Mouse (Mus musculus): ENCODE results near the gene Yars2.

Yars2 gene

DNA sequence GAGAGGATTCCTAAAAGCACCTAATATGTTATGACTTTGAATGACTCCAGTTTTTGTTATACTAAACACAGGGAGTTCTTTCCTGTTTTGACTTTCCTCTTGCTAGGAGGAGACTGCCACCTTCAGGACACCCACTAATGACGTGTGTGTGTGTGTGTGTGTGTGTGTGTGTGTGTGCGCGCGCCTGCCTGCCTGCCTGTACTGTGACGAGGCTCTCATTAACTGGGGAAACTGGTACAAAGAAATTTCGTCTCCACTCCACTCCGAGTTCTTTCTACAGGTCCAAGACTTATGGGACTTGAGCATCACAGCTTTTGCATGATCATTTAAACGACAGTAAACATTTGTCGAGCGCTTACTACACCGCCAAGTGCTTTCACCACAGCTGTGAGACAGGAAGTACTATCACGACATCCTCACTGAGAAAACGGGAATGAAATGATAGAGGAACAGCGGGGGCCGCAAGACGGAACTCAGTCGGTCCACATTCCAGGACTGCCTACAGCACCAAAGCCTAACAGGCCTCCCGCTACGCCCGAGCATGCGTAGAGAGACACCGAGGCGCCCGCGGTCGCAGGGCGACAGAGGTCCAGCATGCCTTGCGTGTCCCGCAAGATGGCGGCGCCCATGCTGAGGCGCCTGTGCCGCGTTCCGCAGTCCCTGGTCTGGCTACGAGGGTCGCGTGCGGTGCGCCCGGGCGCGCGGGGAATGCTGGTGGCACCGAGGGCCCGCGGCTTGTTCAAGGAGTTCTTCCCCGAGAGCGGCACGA, at the start of gene Yars2:
Gene Yars2, plus strand, starts transcription at position 597 of the 769 bp plus-strand sequence.
- in situ Hi-C loops (cut with MboI; ENCODE audit: unreplicated experiment in 2 of 2) = loop anchor here (5.0 to 25.0 kb wide), 7 partner anchors 52 to 985 kb away; partner anchors contain the start of genes Dnm1l (in 1 of the 2) and Tmem191c (in 1 of the 2)

DNA sequence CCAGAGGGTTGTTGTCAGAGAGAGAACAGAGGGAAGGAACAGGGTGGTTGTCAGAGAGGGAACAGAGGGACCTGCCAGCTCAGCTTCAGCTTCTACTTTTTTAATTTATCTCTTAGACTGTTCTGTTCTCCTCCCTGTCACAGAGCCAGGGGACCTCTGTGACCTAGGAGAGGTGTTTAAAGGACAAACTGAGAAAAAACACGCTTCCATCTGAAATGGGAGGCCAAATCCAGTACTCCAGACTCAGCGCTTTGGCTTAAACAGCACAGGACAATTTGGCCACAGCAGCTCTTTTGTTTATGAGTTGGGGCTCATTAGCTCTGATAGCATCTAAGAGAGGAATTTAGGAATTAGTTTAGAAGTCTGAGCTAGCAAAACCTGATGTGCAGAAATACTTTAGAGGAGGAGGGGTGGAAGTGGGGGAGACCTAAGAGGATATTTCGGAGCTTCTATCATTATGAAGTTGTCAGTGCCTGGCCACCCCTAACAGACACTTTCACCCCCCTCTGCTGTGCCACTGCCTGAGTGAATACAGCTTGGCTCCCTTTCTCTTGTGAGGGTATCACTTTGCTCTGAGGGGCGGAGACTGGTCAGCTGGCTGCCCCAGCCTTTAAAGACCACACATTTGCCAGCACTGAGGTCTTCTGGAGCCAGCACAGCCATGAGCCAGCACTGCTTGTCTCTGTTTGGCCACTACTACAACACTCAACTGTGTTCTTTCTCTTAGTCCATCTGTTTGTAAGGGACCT, 49.3 kb upstream of the Yars2 start:
- in situ Hi-C loops (cut with MboI; ENCODE audit: unreplicated experiment in 2 of 2) = no loop called here

- in situ Hi-C loops (cut with MboI; ENCODE audit: unreplicated experiment in 2 of 2) = no loop called here
Measured at GRCm38 (mm10) chr16:16255217-16255616, 47.5 kb upstream of the Yars2 start.

DNA sequence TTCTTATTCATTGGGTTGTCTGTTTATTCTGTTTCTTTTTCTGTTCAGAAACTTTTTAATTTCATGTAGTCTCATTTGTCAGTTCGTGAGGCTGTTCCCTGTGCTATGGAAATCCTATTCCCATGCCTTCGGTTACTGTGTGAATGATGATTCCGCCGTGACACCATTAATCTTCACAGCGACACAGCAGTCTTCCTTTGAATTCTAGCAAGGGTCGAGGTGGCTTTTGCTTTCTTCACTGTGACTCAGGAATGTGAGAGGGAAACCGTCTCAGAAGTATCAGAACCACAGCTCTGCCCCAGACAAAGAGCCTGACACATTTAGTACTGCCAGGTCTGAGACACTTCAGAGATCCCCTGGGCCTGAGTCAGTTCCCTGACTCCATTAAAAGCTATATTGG, 46.9 kb upstream of the Yars2 start:
- in situ Hi-C loops (cut with MboI; ENCODE audit: unreplicated experiment in 2 of 2) = no loop called here

DNA sequence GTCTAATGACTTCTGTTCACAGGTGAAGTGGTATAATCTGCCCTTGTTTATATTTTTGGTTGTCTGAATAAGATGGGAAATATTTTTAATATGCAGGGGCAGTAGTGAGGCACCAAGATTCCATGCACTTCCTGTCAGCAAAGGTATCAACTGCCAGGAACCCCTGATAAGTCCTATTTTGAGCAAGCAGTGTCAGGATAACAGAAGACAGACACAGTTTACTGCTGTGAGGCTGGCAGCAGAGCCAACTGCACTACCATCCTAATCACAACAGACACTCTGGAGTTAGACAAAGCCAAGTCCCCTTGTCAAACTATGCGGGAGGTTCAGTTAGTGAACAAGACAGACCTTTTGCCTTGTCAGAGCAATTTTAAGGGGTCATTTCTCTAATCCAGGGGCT, 46.1 kb upstream of the Yars2 start:
- in situ Hi-C loops (cut with MboI; ENCODE audit: unreplicated experiment in 2 of 2) = no loop called here

DNA sequence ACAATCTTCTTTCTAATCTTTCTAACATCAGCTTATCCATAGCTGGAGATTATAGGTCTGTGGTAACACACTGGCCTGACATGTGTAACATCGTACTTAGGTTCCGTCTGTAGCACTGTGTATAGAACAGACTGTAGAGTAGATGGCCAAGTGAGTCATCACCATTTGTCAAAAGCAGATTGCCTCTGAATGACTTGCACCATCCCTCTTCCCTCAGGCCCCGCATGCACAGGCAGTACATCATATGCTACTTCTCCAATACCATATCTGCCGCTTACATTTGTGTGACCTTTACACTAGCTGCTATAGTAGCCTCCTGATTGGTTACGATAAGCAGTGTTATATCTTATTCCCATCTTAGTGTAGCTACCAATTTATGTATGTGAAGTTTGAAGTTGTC, 41.9 kb upstream of the Yars2 start:
- in situ Hi-C loops (cut with MboI; ENCODE audit: unreplicated experiment in 2 of 2) = no loop called here

DNA sequence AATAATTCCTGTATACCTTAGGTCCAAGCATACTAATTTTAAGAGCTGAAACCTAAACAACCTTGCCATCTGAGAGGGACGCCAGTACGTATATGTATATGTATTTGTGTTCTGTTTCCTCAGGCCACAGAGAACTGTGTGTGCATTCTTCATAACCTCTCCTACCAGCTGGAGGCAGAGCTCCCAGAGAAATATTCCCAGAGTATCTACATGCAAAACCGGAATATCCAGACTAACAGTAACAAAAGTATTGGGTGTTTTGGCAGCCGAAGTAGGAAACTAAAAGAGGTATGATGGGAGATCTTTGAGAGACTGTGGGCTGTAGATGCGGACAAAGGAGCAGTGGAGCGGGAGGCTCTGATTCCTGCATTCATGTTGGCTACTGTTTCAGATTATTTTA, 41.3 kb upstream of the Yars2 start:
- in situ Hi-C loops (cut with MboI; ENCODE audit: unreplicated experiment in 2 of 2) = no loop called here

GRCm38 (mm10) chr16:16262436-16262835, 40.3 kb upstream of the Yars2 start:
- in situ Hi-C loops (cut with MboI; ENCODE audit: unreplicated experiment in 2 of 2) = no loop called here

DNA sequence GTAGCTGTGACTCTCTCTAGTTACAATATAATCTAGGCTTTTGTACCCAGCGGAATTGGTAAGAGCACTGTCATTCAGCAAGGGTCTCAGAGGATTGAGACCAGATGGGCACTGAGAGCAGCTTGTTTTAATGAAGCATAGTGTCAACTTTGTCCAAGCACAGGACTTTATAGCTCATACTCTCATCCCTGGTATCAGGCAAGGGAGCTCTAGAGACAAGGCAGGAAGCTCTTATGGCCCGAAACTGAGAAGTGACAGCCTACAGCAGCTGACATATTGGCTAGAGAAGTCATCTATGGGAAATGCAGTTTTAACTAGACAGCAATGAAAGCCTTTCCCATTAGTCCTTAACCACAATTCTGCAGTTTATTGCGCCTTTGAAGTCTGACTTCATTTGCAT, 29.8 kb upstream of the Yars2 start:
- in situ Hi-C loops (cut with MboI; ENCODE audit: unreplicated experiment in 2 of 2) = no loop called here

- in situ Hi-C loops (cut with MboI; ENCODE audit: unreplicated experiment in 2 of 2) = no loop called here
Measured at GRCm38 (mm10) chr16:16273752-16274151, 29.0 kb upstream of the Yars2 start.

DNA sequence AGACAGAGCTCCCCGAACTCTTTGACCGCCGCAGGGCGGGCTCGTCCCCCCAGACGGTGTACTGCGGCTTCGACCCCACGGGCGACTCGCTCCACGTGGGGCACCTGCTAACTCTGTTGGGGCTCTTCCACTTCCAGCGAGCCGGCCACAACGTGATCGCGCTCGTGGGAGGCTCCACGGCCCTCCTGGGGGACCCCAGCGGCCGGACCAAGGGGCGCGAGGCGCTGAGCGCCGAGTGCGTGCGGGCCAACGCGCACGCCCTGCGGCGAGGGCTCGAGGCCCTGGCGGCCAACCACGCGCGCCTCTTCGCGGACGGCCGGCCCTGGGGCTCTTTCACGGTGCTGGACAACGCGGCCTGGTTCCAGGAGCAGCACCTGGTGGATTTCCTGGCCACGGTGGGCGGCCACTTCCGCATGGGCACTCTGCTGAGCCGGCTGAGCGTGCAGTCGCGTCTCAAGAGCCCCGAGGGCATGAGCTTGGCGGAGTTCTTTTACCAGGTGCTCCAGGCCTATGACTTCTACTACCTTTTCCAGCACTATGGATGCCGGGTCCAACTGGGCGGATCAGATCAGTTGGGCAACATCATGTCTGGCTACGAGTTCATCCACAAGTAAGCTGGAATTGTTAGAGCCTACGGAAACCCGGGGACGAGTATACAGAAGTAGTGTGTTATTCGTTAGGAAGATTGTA, 518 bp downstream of the Yars2 start:
- in situ Hi-C loops (cut with MboI; ENCODE audit: unreplicated experiment in 2 of 2) = loop anchor here (5.0 to 25.0 kb wide), 7 partner anchors 52 to 984 kb away; partner anchors contain the start of genes Dnm1l (in 1 of the 2) and Tmem191c (in 1 of the 2)

GRCm38 (mm10) chr16:16303888-16304287, 1.1 kb downstream of the Yars2 start:
- in situ Hi-C loops (cut with MboI; ENCODE audit: unreplicated experiment in 2 of 2) = loop anchor here (5.0 to 25.0 kb wide), 7 partner anchors 51 to 983 kb away; partner anchors contain the start of genes Dnm1l (in 1 of the 2) and Tmem191c (in 1 of the 2)

- in situ Hi-C loops (cut with MboI; ENCODE audit: unreplicated experiment in 2 of 2) = loop anchor here in 1 of 2 experiments (5.0 to 25.0 kb wide), 2 partner anchors 596 to 976 kb away; partner anchors contain the start of gene Tmem191c
Measured at GRCm38 (mm10) chr16:16311319-16311718, 8.6 kb downstream of the Yars2 start.

- in situ Hi-C loops (cut with MboI; ENCODE audit: unreplicated experiment in 2 of 2) = no loop called here
Measured at GRCm38 (mm10) chr16:16325775-16326336, 23.1 kb downstream of the Yars2 start.

DNA sequence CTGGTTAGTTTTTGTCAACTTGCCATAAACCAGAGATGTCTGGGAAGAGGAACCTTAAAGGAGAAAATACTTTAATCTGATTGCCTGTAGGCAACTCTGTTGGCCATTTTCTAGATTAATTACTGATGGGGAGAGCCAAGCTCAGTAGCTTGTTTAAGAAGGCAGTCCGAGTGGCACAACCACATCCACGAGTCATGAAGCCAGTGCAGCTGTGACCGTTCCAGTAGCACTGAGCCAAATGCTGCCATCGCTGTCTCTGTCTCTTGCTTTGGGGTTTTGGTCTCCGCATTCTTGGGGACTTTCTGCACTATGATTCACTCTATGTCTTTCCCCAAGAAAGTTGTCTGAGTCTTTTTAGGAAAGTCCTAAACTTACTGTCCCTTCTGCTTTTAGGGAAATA, 43.7 kb downstream of the Yars2 start:
- in situ Hi-C loops (cut with MboI; ENCODE audit: unreplicated experiment in 2 of 2) = no loop called here

GRCm38 (mm10) chr16:16357908-16358307, 55.1 kb downstream of the Yars2 start:
- in situ Hi-C loops (cut with MboI; ENCODE audit: unreplicated experiment in 2 of 2) = loop anchor here in 1 of 2 experiments (10.0 kb wide), 1 partner anchor 53 kb away; the partner anchor contains the start of gene Yars2

- in situ Hi-C loops (cut with MboI; ENCODE audit: unreplicated experiment in 2 of 2) = loop anchor here in 1 of 2 experiments (10.0 kb wide), 1 partner anchor 54 kb away; the partner anchor contains the start of gene Yars2
Measured at GRCm38 (mm10) chr16:16358481-16359100, 55.8 kb downstream of the Yars2 start, which contains the start of gene Dnm1l. Dnm1l (minus strand) TSS chr16:16358959.

DNA sequence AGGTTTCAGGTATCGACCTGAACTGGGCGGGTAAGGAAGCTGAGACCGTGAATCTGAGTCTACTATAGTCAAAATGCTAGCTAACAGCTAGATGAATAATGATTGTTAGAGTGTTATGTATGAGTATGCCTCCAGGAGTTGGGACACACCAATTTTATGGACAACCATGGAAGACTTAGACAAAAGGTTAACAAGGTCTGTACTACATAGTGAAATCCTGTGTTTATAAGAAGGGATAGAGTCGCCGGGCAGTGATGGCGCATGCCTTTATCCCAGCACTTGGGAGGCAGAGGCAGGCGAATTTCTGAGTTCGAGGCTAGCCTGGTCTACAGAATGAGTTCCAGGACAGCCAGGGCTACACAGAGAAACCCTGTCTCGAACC, 56.3 kb downstream of the Yars2 start:
- in situ Hi-C loops (cut with MboI; ENCODE audit: unreplicated experiment in 2 of 2) = loop anchor here in 1 of 2 experiments (10.0 kb wide), 1 partner anchor 54 kb away; the partner anchor contains the start of gene Yars2
